Mouse (Mus musculus) bone marrow, adult 2 months (tissue): ENCODE results near the gene Egln2. TPM values are rescaled to one million over a fixed set of nuclear protein-coding genes. Genes with fewer than 3 reads are reported as not detected.

Source experiments
- H3K27ac ChIP-seq: fragments of 200-500 bp; 2 replicates; pipeline ENCODE4 v1.5.1; 2012; ENCODE audit warnings: low read depth, mild to moderate bottlenecking, control low read depth, inconsistent platforms, low read length; ENCODE audit not compliant: control insufficient read depth, poor library complexity, insufficient read depth
- H3K4me1 ChIP-seq: fragments of 200-500 bp; 2 replicates; pipeline ENCODE4 v1.6.1; 2011; ENCODE audit warnings: low read length; ENCODE audit not compliant: control insufficient read depth, insufficient read depth
- H3K4me3 ChIP-seq: fragments of 200-500 bp; replicated peaks from 2 replicates; pipeline ENCODE3; 2011; ENCODE audit warnings: mild to moderate bottlenecking, low read depth, low read length, control low read depth; ENCODE audit not compliant: control insufficient read depth
- CTCF ChIP-seq: fragments of 200-500 bp; IDR thresholded peaks from 2 replicates; pipeline ENCODE4 v1.5.1; 2011; ENCODE audit warnings: low read length, control low read depth; ENCODE audit not compliant: control insufficient read depth, insufficient read depth
- POLR2A ChIP-seq: fragments of 200-500 bp; IDR thresholded peaks from 2 replicates; pipeline ENCODE4 v1.6.1; 2011; ENCODE audit warnings: low read depth, mild to moderate bottlenecking, control low read depth, low read length, borderline replicate concordance; ENCODE audit not compliant: control insufficient read depth
- WGBS: fragments of 180-500 bp; shearing (Covaris S2); methylation state at CpG from one replicate; pipeline ENCODE4 v1.1.7; 2018; 5-methylcytosine and 5-hydroxymethylcytosine counted together
- polyA plus RNA-seq: library from polyadenylated mRNA; stranded (reverse); fragments of >200 nt; gene quantifications from 2 replicates; pipeline ENCODE4 v1.2.4, GENCODE M21; 2011; ENCODE audit warnings: low replicate concordance; ENCODE audit not compliant: missing spikeins, insufficient read depth, insufficient read length

Egln2 gene
- polyA plus RNA-seq, 1 experiment = 92.5 TPM

- WGBS = 35% methylated on average over 3 of the region's 3 CpGs
- Histone ChIP-seq H3K27ac (no peak overlapping the region), H3K4me3 (no peak overlapping the region), H3K4me1 (no peaks in the 10 kb centered on the region)
- peak; percentile 46 for TF ChIP-seq CTCF
- TF ChIP-seq POLR2A = no peak
Observed at GRCm38 (mm10) chr7:27128162-27128561, 38.4 kb downstream of the Egln2 start.

- WGBS = 61% methylated on average over 4 of the region's 4 CpGs
- Histone ChIP-seq H3K27ac (no peak overlapping the region), H3K4me1 (no peaks in the 10 kb centered on the region), H3K4me3 (no peak overlapping the region)
- no peak for TF ChIP-seq POLR2A
- TF ChIP-seq CTCF = no peak
Observed at GRCm38 (mm10) chr7:27124969-27125368, 41.6 kb downstream of the Egln2 start.

- TF ChIP-seq CTCF (no peak), POLR2A (no peak)
- 68% methylated on average over 5 of the region's 5 CpGs for whole genome bisulfite sequencing
- no peaks in the 10 kb centered on the region for H3K4me1 ChIP-seq
- no peak overlapping the region for H3K4me3 ChIP-seq
- H3K27ac ChIP-seq = no peak overlapping the region
Observed at GRCm38 (mm10) chr7:27124305-27124832, 42.2 kb downstream of the Egln2 start.

DNA sequence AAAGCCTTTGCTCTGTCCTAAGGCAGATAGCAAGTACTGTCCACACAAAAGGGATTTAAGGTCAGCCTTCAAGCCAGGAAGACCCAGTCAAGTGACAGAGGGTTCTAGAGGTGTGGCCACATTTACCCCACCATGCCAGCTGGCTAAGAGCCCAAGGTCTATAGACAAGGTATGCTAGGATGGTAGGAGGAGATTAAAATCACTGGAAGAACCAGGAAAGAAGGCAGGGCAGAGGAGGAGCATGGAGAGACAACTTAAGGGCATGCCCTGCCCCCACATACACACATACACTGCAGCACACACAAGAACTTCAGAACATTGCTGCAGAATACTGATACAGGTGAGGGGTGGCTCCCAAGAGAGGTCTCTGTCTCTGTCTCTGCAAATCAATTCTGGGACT is 46.9 kb downstream of the Egln2 start, which contains the start of gene Cyp2f2:
Gene Cyp2f2, plus strand, starts transcription at position 234 of the 400 bp plus-strand sequence.
- TF ChIP-seq CTCF = no peak
- no peak for TF ChIP-seq POLR2A

GRCm38 (mm10) chr7:27118033-27118511 is 48.5 kb downstream of the Egln2 start:
- H3K4me1 ChIP-seq = no peaks in the 10 kb centered on the region
- H3K27ac ChIP-seq = no peak overlapping the region
- H3K4me3 ChIP-seq = no peak overlapping the region
- 35% methylated on average over 4 of the region's 4 CpGs for WGBS
- no peak for TF ChIP-seq POLR2A
- TF ChIP-seq CTCF = no peak

More for the DNA sequence above, 46.9 kb downstream of the Egln2 start, which contains the start of gene Cyp2f2:
- Histone ChIP-seq H3K4me1 (no peaks in the 10 kb centered on the region), H3K4me3 (no peak within 1 kb of the TSS), H3K27ac (no peak within 1 kb of the TSS)

DNA sequence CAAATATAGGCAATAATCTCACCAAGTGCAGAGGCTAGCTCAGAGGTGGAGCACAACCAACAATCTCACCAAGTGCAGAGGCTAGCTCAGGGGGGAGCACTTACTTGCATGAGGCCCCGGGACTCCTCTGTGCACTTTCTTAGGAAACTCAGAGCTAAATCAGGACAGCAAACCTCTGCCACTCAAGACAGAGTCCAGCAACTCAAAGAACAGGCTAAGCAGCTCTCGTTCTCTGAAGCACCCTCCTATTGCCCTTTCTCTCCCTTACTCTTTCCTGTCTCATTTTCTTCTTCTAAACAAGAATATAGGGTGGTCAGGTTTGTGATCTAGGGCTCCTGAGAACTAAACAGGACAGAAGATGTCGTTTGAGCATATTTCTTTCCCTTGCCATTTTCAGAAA is 54.6 kb downstream of the Egln2 start:
- no peak for TF ChIP-seq POLR2A
- Histone ChIP-seq H3K4me1 (no peaks in the 10 kb centered on the region), H3K4me3 (no peak overlapping the region), H3K27ac (no peak overlapping the region)
- WGBS = 53% methylated on average over 3 of the region's 3 CpGs

DNA sequence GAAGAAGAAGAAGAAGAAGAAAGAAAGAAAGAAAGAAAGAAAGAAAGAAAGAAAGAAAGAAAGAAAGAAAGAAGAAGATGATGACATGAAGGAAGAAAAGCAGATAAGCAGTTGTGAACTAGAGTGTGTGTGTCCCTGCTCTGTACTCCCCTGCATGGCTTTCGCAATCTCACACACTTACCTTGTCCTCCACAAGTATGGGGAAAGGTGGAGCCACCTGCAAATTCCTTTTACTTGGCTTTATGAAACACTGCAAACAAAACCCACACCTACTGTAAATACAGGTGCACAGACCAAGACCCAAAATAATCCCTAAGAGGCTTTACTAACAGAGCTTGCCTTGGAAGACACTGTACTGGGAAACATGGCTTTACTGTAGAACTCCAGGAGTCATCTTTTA is 55.6 kb downstream of the Egln2 start:
- Histone ChIP-seq H3K4me3 (no peak overlapping the region), H3K27ac (no peak overlapping the region), H3K4me1 (no peaks in the 10 kb centered on the region)
- TF ChIP-seq CTCF (no peak), POLR2A (no peak)
- WGBS = 80% methylated on average over 1 of the region's 1 CpGs

GRCm38 (mm10) chr7:27110327-27110726 is 56.3 kb downstream of the Egln2 start:
- TF ChIP-seq CTCF = no peak
- Histone ChIP-seq H3K4me1 (no peaks in the 10 kb centered on the region), H3K4me3 (no peak overlapping the region), H3K27ac (no peak overlapping the region)

Other genes starting within 250 kb of the Egln2 start
- not detected in 2 replicates for gene Cyp2a22, start 227.4 kb downstream of the Egln2 start, polyA plus RNA-seq
- gene Cyp2a12, start 137.7 kb downstream of the Egln2 start, polyA plus RNA-seq = 0.99 and 2.1 TPM in 2 replicates
- 2.8 and 4.9 TPM in 2 replicates for gene Cyp2f2, start 46.9 kb downstream of the Egln2 start, polyA plus RNA-seq
- gene Cyp2t4, start 13.1 kb downstream of the Egln2 start, polyA plus RNA-seq = not detected in 2 replicates
- gene Rab4b, start 12.1 kb upstream of the Egln2 start, polyA plus RNA-seq = 35.7 and 73.7 TPM in 2 replicates
- not detected in 2 replicates for gene Gm21983, start 14.3 kb upstream of the Egln2 start, polyA plus RNA-seq
- not detected in 2 replicates for gene Mia, start 14.4 kb upstream of the Egln2 start, polyA plus RNA-seq
- 1.6 and 2.5 TPM in 2 replicates for gene BC024978, start 29.0 kb upstream of the Egln2 start, polyA plus RNA-seq
- gene Snrpa, start 29.5 kb upstream of the Egln2 start, polyA plus RNA-seq = 99.4 and 100.0 TPM in 2 replicates
- 0.50 and 2.5 TPM in 2 replicates for gene Itpkc, start 61.9 kb upstream of the Egln2 start, polyA plus RNA-seq
- gene Coq8b, start 66.2 kb upstream of the Egln2 start, polyA plus RNA-seq = 12.2 and 17.3 TPM in 2 replicates
- 2.4 and 3.2 TPM in 2 replicates for gene Numbl, start 91.6 kb upstream of the Egln2 start, polyA plus RNA-seq
- 1.3 and 5.8 TPM in 2 replicates for gene Ltbp4, start 170.9 kb upstream of the Egln2 start, polyA plus RNA-seq
- 44.6 and 80.0 TPM in 2 replicates for gene Shkbp1, start 189.2 kb upstream of the Egln2 start, polyA plus RNA-seq
- gene Gm20479, start 190.6 kb upstream of the Egln2 start, polyA plus RNA-seq = not detected in 2 replicates